Mouse (Mus musculus) embryonic facial prominence, embryonic 15.5 days (tissue): ENCODE data around the gene Luc7l2. TPM values are rescaled to one million over a fixed set of nuclear protein-coding genes. Genes with fewer than 3 reads are reported as not detected.

Experiments
- ATAC-seq: fragments of 200-750 bp; cut with Nextera tagmentation; 2 replicates; pipeline ENCODE4 v1.8.0; 2017; ENCODE audit warnings: low read depth, moderate TSS enrichment; ENCODE audit not compliant: insufficient number of reproducible peaks, low FRiP score, low TSS enrichment
- H3K27ac ChIP-seq: fragments of 300-500 bp; sonication (generic); replicated peaks from 2 replicates; pipeline ENCODE4 v1.5.1; 2015; ENCODE audit warnings: mild to moderate bottlenecking, inconsistent platforms
- H3K27me3 ChIP-seq: fragments of 300-500 bp; sonication (generic); 2 replicates; pipeline ENCODE4 v1.6.1; 2015; ENCODE audit warnings: inconsistent platforms
- H3K36me3 ChIP-seq: fragments of 300-500 bp; sonication (generic); 2 replicates; pipeline ENCODE4 v1.6.1; 2015; ENCODE audit warnings: mild to moderate bottlenecking, inconsistent platforms
- H3K4me1 ChIP-seq: fragments of 300-500 bp; sonication (generic); 2 replicates; pipeline ENCODE4 v1.6.1; 2015; ENCODE audit warnings: inconsistent platforms
- H3K4me2 ChIP-seq: fragments of 300-500 bp; sonication (generic); replicated peaks from 2 replicates; pipeline ENCODE4 v1.6.1; 2015; ENCODE audit warnings: mild to moderate bottlenecking, inconsistent platforms
- H3K4me3 ChIP-seq: fragments of 300-500 bp; sonication (generic); replicated peaks from 2 replicates; pipeline ENCODE4 v1.5.1; 2015; ENCODE audit warnings: mild to moderate bottlenecking, inconsistent platforms
- H3K9ac ChIP-seq: fragments of 300-500 bp; sonication (generic); 2 replicates; pipeline ENCODE4 v1.6.1; 2015; ENCODE audit warnings: inconsistent platforms
- H3K9me3 ChIP-seq: fragments of 300-500 bp; sonication (generic); replicated peaks from 2 replicates; pipeline ENCODE4 v1.6.1; 2016; ENCODE audit warnings: inconsistent platforms
- WGBS: fragments of 180-500 bp; shearing (Covaris S2); methylation state at CpG from one replicate; pipeline ENCODE4 v1.1.7; 2015; 5-methylcytosine and 5-hydroxymethylcytosine counted together
- polyA plus RNA-seq: library from polyadenylated mRNA; unstranded; fragments of >200 nt; fragmentation: Nextera tagmentation; extraction: Ambion mirVana; gene quantifications from 2 replicates; pipeline ENCODE4 v1.2.1, GENCODE M21; 2015

The Luc7l2 gene
- polyA plus RNA-seq, 1 experiment from 2014 or later = 48.0 TPM

DNA sequence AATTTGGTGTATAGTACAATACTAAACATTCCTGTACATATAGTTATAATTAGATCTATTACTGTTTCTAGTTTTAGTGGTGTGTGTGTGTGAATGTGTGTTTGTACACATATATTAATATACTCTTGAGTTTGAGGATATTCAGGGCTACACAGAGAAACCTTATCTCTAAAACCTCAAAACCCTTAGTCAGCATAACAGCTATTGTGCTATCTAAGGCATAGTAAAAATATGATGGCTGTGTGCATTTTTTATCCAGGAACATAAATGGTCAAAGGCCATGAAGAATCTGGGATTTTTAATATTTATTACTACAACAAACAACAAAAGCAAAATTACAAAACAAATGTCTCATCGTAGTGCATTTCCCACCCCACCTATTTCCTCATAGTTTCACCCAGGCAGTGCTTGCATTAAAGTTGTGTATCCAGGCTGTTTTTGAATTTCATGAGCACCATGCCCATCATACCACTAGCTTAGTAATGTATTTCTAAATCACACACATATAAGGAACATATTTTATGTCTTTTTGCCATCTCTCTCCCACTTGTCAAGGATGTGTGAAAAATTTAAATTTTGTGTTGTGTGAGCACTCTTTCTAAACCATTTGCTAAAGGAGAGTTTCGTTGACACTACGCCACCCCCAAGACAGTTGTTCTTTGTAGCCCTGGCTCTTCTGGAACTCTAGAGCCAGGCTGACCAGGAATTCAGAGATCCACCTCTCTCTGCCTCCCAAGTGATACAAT lies 29.2 kb downstream of the Luc7l2 start:
- ATAC-seq = no peak
- no peak overlapping the region for H3K4me3 ChIP-seq
- H3K9me3 ChIP-seq = no peaks in the 10 kb centered on the region
- H3K4me2 ChIP-seq = no peak overlapping the region
- H3K27ac ChIP-seq = no peak overlapping the region
- no peak overlapping the region for H3K9ac ChIP-seq
- peaks cover 37% of the 10 kb centered on the region for H3K36me3 ChIP-seq
- 95% methylated on average over 3 of the region's 3 CpGs for WGBS
- no peaks in the 10 kb centered on the region for H3K27me3 ChIP-seq
- H3K4me1 ChIP-seq = no peaks in the 10 kb centered on the region

DNA sequence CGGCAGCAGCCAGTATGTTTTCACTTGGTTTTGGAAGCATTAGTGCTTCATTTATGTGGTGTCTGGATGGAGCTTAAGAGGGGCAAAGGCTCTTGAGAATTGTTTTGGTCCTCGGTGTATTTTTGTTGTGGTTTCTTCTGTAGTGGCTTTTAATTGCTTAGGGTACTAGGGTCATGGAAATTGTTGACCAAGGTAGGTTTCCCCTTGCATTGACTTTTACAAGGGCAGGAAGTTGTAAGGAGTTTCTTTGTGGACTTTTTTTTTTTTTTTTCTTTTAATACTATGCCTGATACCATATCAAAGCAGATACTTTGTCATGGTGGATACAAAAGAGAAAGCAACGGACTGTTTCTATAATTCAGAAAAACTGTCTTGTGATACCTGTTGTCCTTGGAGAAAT lies 30.6 kb downstream of the Luc7l2 start:
- Histone ChIP-seq H3K4me3 (no peak overlapping the region), H3K27me3 (no peaks in the 10 kb centered on the region), H3K9me3 (no peaks in the 10 kb centered on the region), H3K4me1 (no peaks in the 10 kb centered on the region), H3K27ac (no peak overlapping the region), H3K9ac (no peak overlapping the region), H3K36me3 (peaks cover 47% of the 10 kb centered on the region), H3K4me2 (no peak overlapping the region)
- 85% methylated on average over 3 of the region's 3 CpGs for WGBS
- no peak for ATAC-seq

DNA sequence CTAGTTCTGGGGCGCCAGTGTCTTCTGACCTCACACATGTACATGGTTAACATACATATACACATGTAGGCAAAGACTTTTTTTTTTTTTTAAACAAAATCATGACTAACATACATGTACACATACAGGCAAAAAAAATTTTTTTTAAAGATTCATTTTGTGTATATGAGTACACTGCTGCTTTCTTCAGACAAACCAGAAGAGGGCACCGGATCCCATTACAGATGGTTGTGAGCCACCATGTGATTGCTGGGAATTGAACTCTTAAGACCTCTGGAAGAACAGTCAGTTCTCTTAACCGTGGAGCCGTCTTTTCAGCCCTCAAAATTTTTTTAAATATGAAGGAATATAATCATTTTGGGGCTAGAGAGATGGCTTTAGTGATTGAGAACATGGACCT lies 46.3 kb downstream of the Luc7l2 start:
- ATAC-seq = no peak
- no peak overlapping the region for H3K4me2 ChIP-seq
- no peak overlapping the region for H3K4me3 ChIP-seq
- no peaks in the 10 kb centered on the region for H3K4me1 ChIP-seq
- peaks cover 49% of the 10 kb centered on the region for H3K36me3 ChIP-seq
- H3K27ac ChIP-seq = no peak overlapping the region
- no peaks in the 10 kb centered on the region for H3K9me3 ChIP-seq
- no peaks in the 10 kb centered on the region for H3K27me3 ChIP-seq
- WGBS = 85% methylated on average over 4 of the region's 4 CpGs
- H3K9ac ChIP-seq = no peak overlapping the region

DNA sequence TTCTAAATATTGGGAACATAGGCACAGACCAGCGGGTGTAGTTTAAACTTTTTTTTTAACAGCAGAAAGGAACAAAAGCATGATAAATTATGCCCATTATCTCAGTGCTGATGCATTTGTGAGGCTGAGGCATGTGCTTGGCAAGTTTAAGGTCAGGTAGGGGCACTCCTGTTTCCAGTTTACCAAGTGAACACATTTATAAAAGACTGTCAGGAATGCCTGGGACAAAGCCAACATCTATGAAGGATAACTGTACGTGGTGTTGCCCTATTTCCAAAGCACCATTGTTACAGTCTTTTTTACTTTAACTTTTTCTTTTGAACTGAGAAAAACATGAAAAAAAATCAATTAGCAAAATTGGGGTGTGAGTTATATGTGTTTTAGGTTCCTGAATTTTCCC lies 58.8 kb downstream of the Luc7l2 start:
- Histone ChIP-seq H3K4me3 (no peak overlapping the region), H3K4me2 (no peak overlapping the region), H3K4me1 (no peaks in the 10 kb centered on the region), H3K27ac (no peak overlapping the region), H3K36me3 (peaks cover 40% of the 10 kb centered on the region), H3K9me3 (no peaks in the 10 kb centered on the region), H3K9ac (no peak overlapping the region), H3K27me3 (no peaks in the 10 kb centered on the region)
- WGBS = 78% methylated on average over 2 of the region's 2 CpGs
- no peak for ATAC-seq

DNA sequence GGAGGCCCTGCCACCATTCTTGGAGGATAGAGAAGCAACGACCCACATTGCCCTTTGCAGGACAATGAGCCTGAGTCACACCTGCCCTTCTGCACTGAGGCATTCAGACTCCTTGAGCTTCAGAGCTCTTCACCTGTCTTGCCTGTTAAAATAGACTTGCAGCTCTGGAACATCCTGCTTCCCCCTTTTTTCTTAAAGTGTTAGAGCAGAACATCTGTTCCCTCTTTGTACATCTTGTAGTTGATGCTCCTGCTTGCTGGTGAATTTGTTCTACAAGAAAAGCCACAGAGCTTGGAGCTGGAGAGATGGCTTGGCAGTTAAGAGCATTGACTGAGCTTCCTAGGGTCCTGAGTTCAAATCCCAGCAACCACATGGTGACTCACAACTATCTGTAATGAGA lies 71.3 kb downstream of the Luc7l2 start:
- Histone ChIP-seq H3K4me1 (no peaks in the 10 kb centered on the region), H3K27ac (no peak overlapping the region), H3K4me3 (no peak overlapping the region), H3K4me2 (no peak overlapping the region), H3K9me3 (0 out of 2 replicates have a peak, but pooled peaks cover 10% of the 10 kb centered on the region), H3K27me3 (no peaks in the 10 kb centered on the region), H3K9ac (no peak overlapping the region), H3K36me3 (peaks cover 31% of the 10 kb centered on the region)
- WGBS = 85% methylated on average over 1 of the region's 1 CpGs
- ATAC-seq = no peak

DNA sequence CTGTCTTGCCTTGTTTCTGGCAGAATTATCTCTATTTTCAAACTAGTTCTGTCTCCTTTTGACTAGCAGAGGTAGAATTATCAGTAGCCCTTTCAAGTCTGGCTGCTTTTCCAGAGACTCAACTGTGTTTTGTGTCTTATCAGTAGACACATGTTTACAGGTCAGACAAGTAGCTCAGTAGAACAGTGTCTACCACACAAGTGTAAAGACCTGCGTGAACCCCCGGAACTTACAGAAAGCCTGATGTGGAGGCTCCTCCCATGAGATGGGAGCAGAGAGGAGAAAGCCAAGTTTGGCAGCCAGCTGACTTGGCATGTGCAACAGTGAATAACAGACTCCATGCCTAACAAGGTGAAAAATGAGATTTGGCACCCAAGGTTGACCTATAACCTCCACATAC lies 72.3 kb downstream of the Luc7l2 start:
- H3K9me3 ChIP-seq = 0 out of 2 replicates have a peak, but pooled peaks cover 2% of the 10 kb centered on the region
- peaks cover 22% of the 10 kb centered on the region for H3K36me3 ChIP-seq
- no peak overlapping the region for H3K4me3 ChIP-seq
- no peak overlapping the region for H3K4me2 ChIP-seq
- H3K27me3 ChIP-seq = no peaks in the 10 kb centered on the region
- H3K4me1 ChIP-seq = no peaks in the 10 kb centered on the region
- WGBS = 76% methylated on average over 2 of the region's 2 CpGs
- H3K9ac ChIP-seq = no peak overlapping the region
- H3K27ac ChIP-seq = no peak overlapping the region
- ATAC-seq = no peak; the same call in 1 of the 2 replicates

DNA sequence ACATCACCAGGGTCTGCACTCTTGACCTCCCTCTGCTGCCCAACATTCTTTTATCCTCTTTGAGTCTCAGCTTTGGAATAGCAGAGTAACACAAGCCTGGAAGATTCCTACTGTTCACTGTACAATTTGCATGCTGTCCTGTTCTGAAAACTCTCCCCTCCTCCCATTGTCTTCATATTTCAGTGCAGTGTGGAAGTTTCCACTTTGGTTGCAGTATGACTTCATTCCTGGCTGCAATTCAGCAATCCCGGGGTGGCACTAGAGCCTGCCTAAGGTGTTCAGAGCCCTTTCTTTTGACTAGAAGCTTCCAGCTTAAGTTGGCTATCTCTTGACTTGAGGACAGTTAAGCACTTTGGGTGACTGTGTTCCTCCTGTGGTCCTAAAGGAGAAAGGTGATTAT lies 73.3 kb downstream of the Luc7l2 start:
- Histone ChIP-seq H3K9me3 (no peaks in the 10 kb centered on the region), H3K36me3 (peaks cover 12% of the 10 kb centered on the region), H3K9ac (no peak overlapping the region), H3K4me3 (no peak overlapping the region), H3K27me3 (no peaks in the 10 kb centered on the region), H3K27ac (no peak overlapping the region), H3K4me2 (no peak overlapping the region), H3K4me1 (no peaks in the 10 kb centered on the region)
- 54% methylated on average over 1 of the region's 1 CpGs for WGBS
- no peak for ATAC-seq

DNA sequence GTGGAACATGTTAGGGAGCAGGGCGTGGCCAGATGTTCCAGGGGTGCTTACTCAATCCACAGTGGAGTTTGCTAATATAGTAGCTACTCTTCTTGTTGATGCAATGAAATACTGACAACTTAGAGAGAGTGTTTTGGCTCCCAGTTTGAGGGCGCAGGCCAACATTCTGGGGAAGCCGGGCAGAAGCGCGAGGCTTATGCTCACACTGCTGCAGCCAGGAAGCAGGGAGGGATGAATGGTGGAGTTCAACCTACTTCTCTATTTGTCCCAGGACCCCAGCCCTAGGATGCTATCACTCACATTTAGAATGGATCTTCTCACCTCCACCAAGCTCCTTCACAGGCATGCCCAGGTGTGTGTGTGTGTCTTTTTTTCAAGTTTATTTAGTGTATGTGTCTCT lies 75.0 kb downstream of the Luc7l2 start:
- H3K27me3 ChIP-seq = no peaks in the 10 kb centered on the region
- H3K9ac ChIP-seq = no peak overlapping the region
- no peaks in the 10 kb centered on the region for H3K4me1 ChIP-seq
- no peaks in the 10 kb centered on the region for H3K9me3 ChIP-seq
- H3K4me2 ChIP-seq = no peak overlapping the region
- 0 out of 2 replicates have a peak, but pooled peaks cover 6% of the 10 kb centered on the region for H3K36me3 ChIP-seq
- whole genome bisulfite sequencing = 85% methylated on average over 5 of the region's 5 CpGs
- H3K27ac ChIP-seq = no peak overlapping the region
- H3K4me3 ChIP-seq = no peak overlapping the region
- no peak for ATAC-seq

DNA sequence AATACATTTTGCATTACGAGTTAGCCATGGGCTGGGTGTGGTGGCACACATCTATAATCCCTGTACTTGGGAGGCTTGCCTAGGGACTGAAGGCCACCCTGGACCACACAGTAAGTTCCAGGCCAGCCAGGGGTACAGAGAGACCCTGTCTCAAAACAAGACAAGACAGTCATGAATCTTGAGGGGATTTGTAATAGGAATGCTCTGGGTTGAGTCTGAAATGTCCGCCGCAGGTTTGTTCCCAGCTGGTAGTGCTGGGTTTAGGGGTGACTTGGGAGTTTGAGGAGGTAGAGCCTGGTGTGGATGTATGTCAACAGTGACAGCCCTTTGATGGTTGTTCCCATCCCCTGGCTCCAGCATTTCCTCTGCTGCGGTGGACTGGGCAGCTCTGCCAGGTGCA lies 75.9 kb downstream of the Luc7l2 start:
- Histone ChIP-seq H3K27ac (no peak overlapping the region), H3K4me3 (no peak overlapping the region), H3K9me3 (no peaks in the 10 kb centered on the region), H3K9ac (no peak overlapping the region), H3K27me3 (no peaks in the 10 kb centered on the region), H3K4me1 (no peaks in the 10 kb centered on the region), H3K4me2 (no peak overlapping the region), H3K36me3 (0 out of 2 replicates have a peak, but pooled peaks cover 6% of the 10 kb centered on the region)
- ATAC-seq = no peak
- WGBS = 88% methylated on average over 4 of the region's 4 CpGs

DNA sequence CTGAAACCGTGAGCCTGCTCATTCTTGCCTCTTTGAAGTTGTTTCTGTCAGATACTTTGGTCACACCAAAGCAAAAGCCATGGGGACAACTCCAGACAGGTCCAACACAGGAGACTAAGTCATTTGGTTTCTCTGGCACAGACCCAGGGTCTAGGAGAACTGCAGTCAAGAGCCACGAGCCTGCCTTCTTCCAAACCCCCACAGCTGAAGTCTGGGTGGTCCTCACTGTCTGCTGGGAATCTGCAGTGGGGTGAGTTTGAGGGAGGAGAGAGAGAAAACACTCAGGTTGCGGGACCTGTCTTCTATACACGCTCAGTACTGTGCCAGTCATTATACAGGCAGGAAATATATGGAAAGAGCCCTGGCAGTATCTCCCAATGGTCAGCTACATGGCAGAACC lies 76.4 kb downstream of the Luc7l2 start:
- H3K4me1 ChIP-seq = no peaks in the 10 kb centered on the region
- H3K27me3 ChIP-seq = no peaks in the 10 kb centered on the region
- no peak overlapping the region for H3K4me2 ChIP-seq
- no peak overlapping the region for H3K27ac ChIP-seq
- H3K4me3 ChIP-seq = no peak overlapping the region
- H3K9ac ChIP-seq = no peak overlapping the region
- 73% methylated on average over 4 of the region's 4 CpGs for WGBS
- 0 out of 2 replicates have a peak, but pooled peaks cover 6% of the 10 kb centered on the region for H3K36me3 ChIP-seq
- no peaks in the 10 kb centered on the region for H3K9me3 ChIP-seq
- ATAC-seq = no peak

DNA sequence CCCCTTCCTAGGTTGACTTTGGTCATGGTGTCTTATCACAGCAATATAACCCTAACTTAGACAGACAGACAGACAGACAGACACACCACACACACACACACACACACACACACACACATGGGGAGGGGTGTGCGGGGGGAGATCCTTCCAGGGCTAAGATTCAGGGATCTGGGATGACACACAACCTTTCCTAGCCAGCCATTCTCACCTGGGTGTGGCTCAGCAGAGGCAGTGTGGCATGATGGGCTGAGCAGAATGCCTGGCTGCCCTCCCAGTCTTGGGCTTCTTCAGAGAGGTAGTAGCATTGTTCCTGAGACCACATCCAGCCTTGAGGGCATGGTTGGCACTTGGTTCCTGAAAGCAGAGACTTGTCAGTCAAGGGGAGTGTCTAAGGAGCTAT lies 78.4 kb downstream of the Luc7l2 start:
- no peaks in the 10 kb centered on the region for H3K9me3 ChIP-seq
- 0 out of 2 replicates have a peak, but pooled peaks cover 6% of the 10 kb centered on the region for H3K36me3 ChIP-seq
- H3K9ac ChIP-seq = no peak overlapping the region
- peaks cover 9% of the 10 kb centered on the region for H3K27me3 ChIP-seq
- H3K27ac ChIP-seq = no peak overlapping the region
- H3K4me1 ChIP-seq = no peaks in the 10 kb centered on the region
- no peak overlapping the region for H3K4me3 ChIP-seq
- 94% methylated on average over 1 of the region's 1 CpGs for WGBS
- H3K4me2 ChIP-seq = no peak overlapping the region
- no peak for ATAC-seq

DNA sequence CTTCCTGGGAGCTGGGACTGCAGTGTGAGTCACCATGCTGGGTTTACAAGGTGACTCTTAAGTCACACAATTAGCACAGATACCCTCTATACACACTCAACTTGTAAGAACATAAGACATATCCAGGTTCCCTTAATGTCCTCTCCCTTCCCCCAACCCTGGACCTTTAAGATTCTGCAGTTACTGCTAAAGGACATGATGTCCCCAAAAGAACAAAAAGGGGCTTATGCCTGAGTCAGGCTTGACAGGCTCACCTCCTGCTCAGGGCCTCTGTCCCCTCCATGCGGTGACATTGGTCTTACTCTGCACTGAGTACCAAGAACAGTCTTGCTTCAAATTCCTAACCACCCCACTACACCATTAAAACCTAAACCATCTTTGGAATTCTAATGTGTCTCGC lies 81.7 kb downstream of the Luc7l2 start:
- WGBS = 69% methylated on average over 2 of the region's 2 CpGs
- Histone ChIP-seq H3K9me3 (no peaks in the 10 kb centered on the region), H3K4me2 (no peak overlapping the region), H3K36me3 (no peaks in the 10 kb centered on the region), H3K9ac (no peak overlapping the region), H3K4me3 (no peak overlapping the region), H3K4me1 (peaks cover 23% of the 10 kb centered on the region), H3K27me3 (peaks cover 41% of the 10 kb centered on the region), H3K27ac (no peak overlapping the region)
- ATAC-seq = no peak
